Mouse (Mus musculus) hindbrain, embryonic 13.5 days (tissue): Measurements from ENCODE around the gene Gpr35. TPM values are rescaled to one million over a fixed set of nuclear protein-coding genes. Genes with fewer than 3 reads are reported as not detected.

Source experiments
- ATAC-seq: fragments of 200-750 bp; cut with Nextera tagmentation; 2 replicates; pipeline ENCODE4 v1.8.0; 2017; ENCODE audit warnings: moderate TSS enrichment; ENCODE audit not compliant: low FRiP score
- H3K27ac ChIP-seq: fragments of 300-500 bp; sonication (generic); 2 replicates; pipeline ENCODE4 v1.5.1; 2015; ENCODE audit warnings: inconsistent platforms, mild to moderate bottlenecking, moderate library complexity
- H3K27me3 ChIP-seq: fragments of 300-500 bp; sonication (generic); 2 replicates; pipeline ENCODE4 v1.6.1; 2015; ENCODE audit warnings: mild to moderate bottlenecking, inconsistent platforms
- H3K36me3 ChIP-seq: fragments of 300-500 bp; sonication (generic); 2 replicates; pipeline ENCODE4 v1.6.1; 2015; ENCODE audit warnings: mild to moderate bottlenecking, inconsistent platforms
- H3K4me1 ChIP-seq: fragments of 300-500 bp; sonication (generic); replicated peaks from 2 replicates; pipeline ENCODE4 v1.6.1; 2015; ENCODE audit warnings: inconsistent platforms
- H3K4me2 ChIP-seq: fragments of 300-500 bp; sonication (generic); 2 replicates; pipeline ENCODE4 v1.6.1; 2015; ENCODE audit warnings: inconsistent platforms, mild to moderate bottlenecking, moderate library complexity
- H3K4me3 ChIP-seq: fragments of 300-500 bp; sonication (generic); 2 replicates; pipeline ENCODE4 v1.5.1; 2015; ENCODE audit warnings: mild to moderate bottlenecking, inconsistent platforms
- H3K9ac ChIP-seq: fragments of 300-500 bp; sonication (generic); 2 replicates; pipeline ENCODE4 v1.6.1; 2015; ENCODE audit warnings: mild to moderate bottlenecking, inconsistent platforms
- H3K9me3 ChIP-seq: fragments of 300-500 bp; sonication (generic); 2 replicates; pipeline ENCODE4 v1.6.1; 2016; ENCODE audit warnings: inconsistent platforms
- WGBS: fragments of 180-500 bp; shearing (Covaris S2); methylation state at CpG from one replicate; pipeline ENCODE4 v1.1.7; 2015; 5-methylcytosine and 5-hydroxymethylcytosine counted together
- polyA plus RNA-seq: library from polyadenylated mRNA; unstranded; fragments of >200 nt; fragmentation: Nextera tagmentation; extraction: Ambion mirVana; gene quantifications from 2 replicates; pipeline ENCODE4 v1.2.1, GENCODE M21; 2015

Gpr35 gene
- 0.39 and 0.65 TPM in 2 replicates for polyA plus RNA-seq

- H3K27ac ChIP-seq, result no peak within 1 kb of the TSS
- no peak for ATAC-seq
- H3K4me1 ChIP-seq, result no peaks in the 10 kb centered on the region
- no peak within 1 kb of the TSS for H3K9ac ChIP-seq
- peaks cover 48% of the 10 kb centered on the region for H3K36me3 ChIP-seq
- no peaks in the 10 kb centered on the region for H3K27me3 ChIP-seq
- H3K4me3 ChIP-seq, result no peak within 1 kb of the TSS
- WGBS, result 89% methylated on average over 5 of the region's 5 CpGs
- no peak within 1 kb of the TSS for H3K4me2 ChIP-seq
- no peaks in the 10 kb centered on the region for H3K9me3 ChIP-seq
These were observed at the start of gene Gpr35 for GRCm38 (mm10) chr1:92950607-92951006. Gene Gpr35, plus strand, starts transcription at chr1:92950865.

- WGBS, result 1% methylated on average over 15 of the region's 15 CpGs
- H3K9ac ChIP-seq, result 0 out of 2 replicates have a peak within 1 kb of the TSS, but pooled peaks have one; percentile 6
- peaks cover 17% of the 10 kb centered on the region for H3K4me1 ChIP-seq
- peak; percentile 18 for ATAC-seq
- peak within 1 kb of the TSS; percentile 47 for H3K4me2 ChIP-seq
- H3K9me3 ChIP-seq, result no peaks in the 10 kb centered on the region
- no peaks in the 10 kb centered on the region for H3K36me3 ChIP-seq
- H3K27me3 ChIP-seq, result peaks cover 35% of the 10 kb centered on the region
- H3K27ac ChIP-seq, result no peak within 1 kb of the TSS
- H3K4me3 ChIP-seq, result peak within 1 kb of the TSS; percentile 21
These were observed 47.9 kb upstream of the Gpr35 start, which contains the start of gene Ankmy1 for GRCm38 (mm10) chr1:92902786-92903185. Gene Ankmy1, minus strand, starts transcription at chr1:92902906.

GRCm38 (mm10) chr1:92903627-92904026 lies 47.0 kb upstream of the Gpr35 start:
- no peak overlapping the region for H3K4me3 ChIP-seq
- ATAC-seq, result no peak
- 79% methylated on average over 4 of the region's 4 CpGs for WGBS
- no peaks in the 10 kb centered on the region for H3K36me3 ChIP-seq
- peaks cover 23% of the 10 kb centered on the region for H3K4me1 ChIP-seq
- no peak overlapping the region for H3K4me2 ChIP-seq
- H3K9me3 ChIP-seq, result no peaks in the 10 kb centered on the region
- peaks cover 34% of the 10 kb centered on the region for H3K27me3 ChIP-seq
- no peak overlapping the region for H3K9ac ChIP-seq
- H3K27ac ChIP-seq, result no peak overlapping the region

- Histone ChIP-seq H3K9ac (no peak overlapping the region), H3K4me3 (no peak overlapping the region), H3K9me3 (no peaks in the 10 kb centered on the region), H3K36me3 (no peaks in the 10 kb centered on the region), H3K4me2 (no peak overlapping the region), H3K27ac (no peak overlapping the region), H3K4me1 (peaks cover 34% of the 10 kb centered on the region), H3K27me3 (peaks cover 21% of the 10 kb centered on the region)
- 88% methylated on average over 2 of the region's 2 CpGs for WGBS
- ATAC-seq, result no peak
These were observed 44.9 kb upstream of the Gpr35 start for GRCm38 (mm10) chr1:92905703-92906310.

- Histone ChIP-seq H3K27ac (peak within 1 kb of the TSS; percentile 94), H3K27me3 (peaks cover 9% of the 10 kb centered on the region), H3K4me3 (peak within 1 kb of the TSS; percentile 72), H3K9ac (peak within 1 kb of the TSS; percentile 82), H3K36me3 (no peaks in the 10 kb centered on the region), H3K9me3 (no peaks in the 10 kb centered on the region), H3K4me2 (peak within 1 kb of the TSS; percentile 70), H3K4me1 (peaks cover 42% of the 10 kb centered on the region)
- ATAC-seq, result peak; percentile 93
- under 1% methylated on average over 80 of the region's 81 CpGs for WGBS
These were observed 43.7 kb upstream of the Gpr35 start, which contains the start of gene Dusp28 for GRCm38 (mm10) chr1:92906779-92907631. Gene Dusp28, plus strand, starts transcription at chr1:92906981.

- no peaks in the 10 kb centered on the region for H3K36me3 ChIP-seq
- WGBS, result 50% methylated on average over 20 of the region's 20 CpGs
- peak overlapping the region; percentile 70 for H3K4me2 ChIP-seq
- no peaks in the 10 kb centered on the region for H3K9me3 ChIP-seq
- peak overlapping the region; percentile 94 for H3K27ac ChIP-seq
- peaks cover 7% of the 10 kb centered on the region; the same call in 1 of the 2 replicates for H3K27me3 ChIP-seq
- peak overlapping the region; percentile 72 for H3K4me3 ChIP-seq
- peak overlapping the region; percentile 82 for H3K9ac ChIP-seq
- peaks cover 45% of the 10 kb centered on the region for H3K4me1 ChIP-seq
- no peak for ATAC-seq
These were observed 42.9 kb upstream of the Gpr35 start for GRCm38 (mm10) chr1:92907632-92908360.

- H3K27me3 ChIP-seq, result peaks cover 7% of the 10 kb centered on the region; the same call in 1 of the 2 replicates
- WGBS, result 91% methylated on average over 3 of the region's 3 CpGs
- ATAC-seq, result no peak
- H3K9me3 ChIP-seq, result no peaks in the 10 kb centered on the region
- no peak overlapping the region for H3K4me3 ChIP-seq
- no peak overlapping the region for H3K9ac ChIP-seq
- no peak overlapping the region for H3K4me2 ChIP-seq
- no peaks in the 10 kb centered on the region for H3K36me3 ChIP-seq
- peaks cover 48% of the 10 kb centered on the region for H3K4me1 ChIP-seq
- no peak overlapping the region for H3K27ac ChIP-seq
These were observed 42.0 kb upstream of the Gpr35 start for GRCm38 (mm10) chr1:92908664-92909063.

- Histone ChIP-seq H3K9ac (no peak overlapping the region), H3K27me3 (peaks cover 7% of the 10 kb centered on the region; the same call in 1 of the 2 replicates), H3K9me3 (no peaks in the 10 kb centered on the region), H3K36me3 (peaks cover 4% of the 10 kb centered on the region), H3K27ac (no peak overlapping the region), H3K4me1 (peaks cover 52% of the 10 kb centered on the region), H3K4me2 (peak overlapping the region; percentile 86; the same call in 1 of the 2 replicates), H3K4me3 (no peak overlapping the region)
- no peak for ATAC-seq
- WGBS, result 73% methylated on average over 4 of the region's 4 CpGs
These were observed 41.6 kb upstream of the Gpr35 start for GRCm38 (mm10) chr1:92909068-92909467.

- Histone ChIP-seq H3K27ac (peak within 1 kb of the TSS; percentile 96), H3K4me1 (peaks cover 60% of the 10 kb centered on the region), H3K4me3 (peak within 1 kb of the TSS; percentile 85), H3K9me3 (no peaks in the 10 kb centered on the region), H3K4me2 (peak within 1 kb of the TSS; percentile 86), H3K27me3 (peaks cover 3% of the 10 kb centered on the region; the same call in 1 of the 2 replicates), H3K9ac (peak within 1 kb of the TSS; percentile 96), H3K36me3 (peaks cover 17% of the 10 kb centered on the region)
- peak; percentile 69 for ATAC-seq
- WGBS, result 1% methylated on average over 34 of the region's 57 CpGs
These were observed 40.3 kb upstream of the Gpr35 start, which contains the start of gene Rnpepl1 for GRCm38 (mm10) chr1:92910239-92910885. Gene Rnpepl1, plus strand, starts transcription at chr1:92910783.

GRCm38 (mm10) chr1:92910925-92911720 lies 39.5 kb upstream of the Gpr35 start:
- H3K9ac ChIP-seq, result peak overlapping the region; percentile 96
- H3K27me3 ChIP-seq, result 0 out of 2 replicates have a peak, but pooled peaks cover 3% of the 10 kb centered on the region
- peak overlapping the region; percentile 85 for H3K4me3 ChIP-seq
- WGBS, result under 1% methylated on average over 31 of the region's 85 CpGs
- peak overlapping the region; percentile 96 for H3K27ac ChIP-seq
- no peaks in the 10 kb centered on the region for H3K9me3 ChIP-seq
- H3K4me2 ChIP-seq, result peak overlapping the region; percentile 86
- peaks cover 24% of the 10 kb centered on the region for H3K36me3 ChIP-seq
- peak; percentile 23 for ATAC-seq
- peaks cover 60% of the 10 kb centered on the region for H3K4me1 ChIP-seq

- no peak for ATAC-seq
These were observed 38.9 kb upstream of the Gpr35 start for GRCm38 (mm10) chr1:92911721-92912138.

More at GRCm38 (mm10) chr1:92911721-92912138, 38.9 kb upstream of the Gpr35 start:
- 37% methylated on average over 8 of the region's 8 CpGs for WGBS
- Histone ChIP-seq H3K9ac (peak overlapping the region; percentile 96), H3K4me3 (peak overlapping the region; percentile 85), H3K27me3 (0 out of 2 replicates have a peak, but pooled peaks cover 3% of the 10 kb centered on the region), H3K27ac (peak overlapping the region; percentile 96), H3K36me3 (peaks cover 31% of the 10 kb centered on the region), H3K4me1 (peaks cover 57% of the 10 kb centered on the region), H3K4me2 (peak overlapping the region; percentile 86), H3K9me3 (no peaks in the 10 kb centered on the region)
